In genomic region chr10:110000755-110001247, GRCm38 (mm10) we compare ENCODE assay signal across 8 mouse cellular contexts.
A peak's percentile ranks its signal among the peaks of the same experiment; 100 is the strongest.
DNase-seq lines count a peak whose midpoint lies in the region; ATAC-seq and TF ChIP-seq lines count a peak whose summit lies in the region.

No protein-coding gene starts in this region.

- no peaks in the 10 kb centered on the region for H3K9me3 ChIP-seq in midbrain, embryonic 11.5 days (ENCODE audit: control insufficient read depth, low read length)
- H3K9me3 ChIP-seq in midbrain, embryonic 13.5 days = no peaks in the 10 kb centered on the region
- no peaks in the 10 kb centered on the region for H3K9me3 ChIP-seq in neural tube, embryonic 11.5 days (ENCODE audit: control insufficient read depth, low read length)

- TF ChIP-seq POLR2A in thymus, adult 2 months (IDR thresholded peaks at IDR 0.05; ENCODE audit: control insufficient read depth, extremely low read depth, insufficient read depth, low read length, poor library complexity) = no peak

- DNase-seq in adrenal gland, postnatal 10 days = peak; percentile 15
- DNase-seq in adrenal gland, adult 18-20 months (ENCODE audit: low spot score in 2 of 2) = no peak
- DNase-seq in midbrain, embryonic 11.5 days (ENCODE audit: low spot score, missing footprints) = no peak
- peak; percentile 9 for DNase-seq in kidney, adult 11 months
- peak; percentile 31 for DNase-seq in neural tube, embryonic 11.5 days (ENCODE audit: low spot score)
- no peak for DNase-seq in layer of hippocampus, adult 9-10 months (ENCODE audit: low spot score)
- no peak for DNase-seq in thymus, adult 2 months

- no peak overlapping the region for H3K4me3 ChIP-seq in midbrain, embryonic 11.5 days (ENCODE audit: low read depth, low read length)
- no peak overlapping the region for H3K4me3 ChIP-seq in midbrain, embryonic 13.5 days (replicated peaks)
- no peak overlapping the region for H3K4me3 ChIP-seq in neural tube, embryonic 11.5 days (ENCODE audit: low read depth, low read length)
- no peak overlapping the region for H3K4me3 ChIP-seq in thymus, adult 2 months (ENCODE audit: control insufficient read depth, insufficient read depth, low read length)

- no peak overlapping the region for H3K4me2 ChIP-seq in midbrain, embryonic 11.5 days
- H3K4me2 ChIP-seq in midbrain, embryonic 13.5 days (replicated peaks) = no peak overlapping the region
- H3K4me2 ChIP-seq in neural tube, embryonic 11.5 days (ENCODE audit: low read depth) = no peak overlapping the region; the same call in 1 of the 2 replicates

- peak; percentile 87 for ATAC-seq in midbrain, embryonic 11.5 days (ENCODE audit: low FRiP score)
- ATAC-seq in midbrain, embryonic 13.5 days = no peak
- ATAC-seq in neural tube, embryonic 11.5 days (ENCODE audit: insufficient read depth, low FRiP score, low TSS enrichment) = no peak

- no peak overlapping the region for H3K9ac ChIP-seq in midbrain, embryonic 11.5 days (ENCODE audit: low read length)
- no peak overlapping the region for H3K9ac ChIP-seq in midbrain, embryonic 13.5 days (replicated peaks)
- no peak overlapping the region for H3K9ac ChIP-seq in neural tube, embryonic 11.5 days (ENCODE audit: low read length)

- peaks cover 6% of the 10 kb centered on the region; the same call in 1 of the 2 replicates for H3K4me1 ChIP-seq in midbrain, embryonic 11.5 days (ENCODE audit: control insufficient read depth, insufficient read depth, low read length)
- peaks cover 11% of the 10 kb centered on the region for H3K4me1 ChIP-seq in midbrain, embryonic 13.5 days (replicated peaks)
- peaks cover 3% of the 10 kb centered on the region; the same call in 1 of the 2 replicates for H3K4me1 ChIP-seq in neural tube, embryonic 11.5 days (ENCODE audit: control insufficient read depth, insufficient read depth, low read length)
- no peaks in the 10 kb centered on the region for H3K4me1 ChIP-seq in thymus, adult 2 months (replicated peaks; ENCODE audit: control insufficient read depth, insufficient read depth, low read length)

- WGBS in midbrain, embryonic 11.5 days = 30% methylated on average over 3 of the region's 3 CpGs
- whole genome bisulfite sequencing in midbrain, embryonic 13.5 days = 18% methylated on average over 3 of the region's 3 CpGs
- WGBS in neural tube, embryonic 11.5 days = 13% methylated on average over 3 of the region's 3 CpGs
- 58% methylated on average over 3 of the region's 3 CpGs for WGBS in thymus, adult 2 months

- H3K27me3 ChIP-seq in midbrain, embryonic 11.5 days (ENCODE audit: control insufficient read depth, insufficient read depth, low read length) = no peaks in the 10 kb centered on the region
- H3K27me3 ChIP-seq in midbrain, embryonic 13.5 days = no peaks in the 10 kb centered on the region
- no peaks in the 10 kb centered on the region for H3K27me3 ChIP-seq in neural tube, embryonic 11.5 days (ENCODE audit: control insufficient read depth, insufficient read depth, low read length)
- H3K27me3 ChIP-seq in thymus, adult 2 months (ENCODE audit: control insufficient read depth, insufficient read depth, low read length) = no peaks in the 10 kb centered on the region

- no peak for TF ChIP-seq CTCF in thymus, adult 2 months (IDR thresholded peaks at IDR 0.05; ENCODE audit: borderline replicate concordance, control insufficient read depth, extremely low read depth, insufficient read depth, low read length, poor library complexity)

- peak overlapping the region; percentile 2; the same call in 1 of the 2 replicates for H3K27ac ChIP-seq in midbrain, embryonic 11.5 days (ENCODE audit: low read depth, low read length)
- no peak overlapping the region for H3K27ac ChIP-seq in midbrain, embryonic 13.5 days
- H3K27ac ChIP-seq in neural tube, embryonic 11.5 days (ENCODE audit: low read depth, low read length) = no peak overlapping the region
- H3K27ac ChIP-seq in thymus, adult 2 months (ENCODE audit: control insufficient read depth, insufficient read depth, low read length) = no peak overlapping the region

- no peaks in the 10 kb centered on the region for H3K36me3 ChIP-seq in midbrain, embryonic 11.5 days (ENCODE audit: control insufficient read depth, insufficient read depth, low read length)
- no peaks in the 10 kb centered on the region for H3K36me3 ChIP-seq in midbrain, embryonic 13.5 days
- H3K36me3 ChIP-seq in neural tube, embryonic 11.5 days (ENCODE audit: control insufficient read depth, insufficient read depth, low read length) = no peaks in the 10 kb centered on the region
- H3K36me3 ChIP-seq in thymus, adult 2 months (ENCODE audit: control insufficient read depth, insufficient read depth, low read length) = no peaks in the 10 kb centered on the region

Comparison
In these comparisons a context has a peak if more than half of its experiments do, and no peak if none do; other contexts are left out.
1. DNase-seq: peak in adrenal gland, postnatal 10 days (single experiment), kidney, adult 11 months (single experiment) and neural tube, embryonic 11.5 days (single experiment); none in adrenal gland, adult 18-20 months (0 of 2), midbrain, embryonic 11.5 days (single experiment), layer of hippocampus, adult 9-10 months (single experiment) and thymus, adult 2 months (single experiment).